Mouse (Mus musculus): ENCODE results near the gene Fyb2.

Fyb2 gene
- long read RNA-seq, experiment 1, result 0 reads
- long read RNA-seq, experiment 2, result 0 reads

DNA sequence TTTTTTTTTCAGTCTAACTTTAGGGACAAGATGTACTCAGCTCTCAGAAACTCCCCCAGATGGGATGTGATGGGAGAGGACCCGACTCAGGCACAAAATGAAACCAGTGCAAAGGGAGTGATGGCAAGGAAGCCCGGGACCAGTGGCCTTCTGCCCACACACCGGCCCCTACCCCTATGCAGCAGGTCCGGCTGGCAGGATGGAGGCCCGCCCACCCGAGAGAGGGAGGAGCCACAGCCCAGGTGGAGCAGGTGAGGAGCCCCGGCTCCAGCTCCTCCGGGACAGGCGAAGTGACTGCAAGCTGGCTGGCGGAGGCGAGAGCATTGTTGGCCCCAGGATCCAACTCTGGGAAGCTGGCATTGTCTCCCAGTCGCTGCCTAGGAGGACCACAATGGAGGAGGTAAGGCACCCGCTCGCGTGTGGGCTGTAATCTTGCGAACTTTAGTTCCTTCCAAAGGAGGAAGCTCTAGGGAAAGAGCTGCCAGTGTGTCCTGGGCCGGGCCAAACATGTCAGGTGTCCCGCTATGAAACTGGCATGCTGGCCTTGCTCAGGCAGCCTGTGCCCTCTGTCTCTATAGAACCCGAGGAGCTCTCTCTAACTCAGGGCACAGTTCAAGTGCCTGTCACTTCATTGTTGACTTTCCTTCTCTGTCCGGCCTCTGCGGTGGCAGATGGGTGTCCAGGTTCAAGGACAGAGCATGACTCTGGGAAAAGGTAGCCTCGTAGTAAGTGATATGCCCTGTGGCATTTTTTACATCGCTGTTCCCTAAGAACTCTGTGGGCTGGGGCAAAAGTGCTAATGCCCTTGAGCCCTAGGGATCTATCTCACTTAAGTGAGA is at the start of gene Fyb2:
Gene Fyb2, plus strand, starts transcription at position 166 of the 839 bp plus-strand sequence.
- intact Hi-C loops (cut with DNase I), result loop anchor here (5.0 to 10.0 kb wide), 3 partner anchors 44 to 1311 kb away; no protein-coding TSS in a partner anchor

DNA sequence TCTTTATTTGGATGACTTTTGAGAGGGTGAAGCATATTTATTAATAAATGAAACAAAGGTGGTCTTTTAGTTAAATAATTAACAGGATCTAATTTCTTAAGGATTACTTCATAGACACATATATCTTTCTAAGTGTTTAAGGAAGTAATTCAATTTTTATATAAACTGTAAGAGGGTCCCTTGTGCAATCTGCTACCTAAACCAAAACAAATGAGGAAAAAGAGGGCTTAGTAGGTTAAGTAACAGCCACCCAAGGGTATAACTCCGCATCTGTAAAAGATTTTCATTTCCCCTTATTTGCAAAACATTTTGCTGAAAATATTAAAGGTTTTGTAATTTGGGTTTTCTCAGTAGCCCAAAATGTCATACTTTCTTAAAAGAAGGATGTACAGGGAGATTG is 48.9 kb upstream of the Fyb2 start:
- intact Hi-C loops (cut with DNase I), result no loop called here

DNA sequence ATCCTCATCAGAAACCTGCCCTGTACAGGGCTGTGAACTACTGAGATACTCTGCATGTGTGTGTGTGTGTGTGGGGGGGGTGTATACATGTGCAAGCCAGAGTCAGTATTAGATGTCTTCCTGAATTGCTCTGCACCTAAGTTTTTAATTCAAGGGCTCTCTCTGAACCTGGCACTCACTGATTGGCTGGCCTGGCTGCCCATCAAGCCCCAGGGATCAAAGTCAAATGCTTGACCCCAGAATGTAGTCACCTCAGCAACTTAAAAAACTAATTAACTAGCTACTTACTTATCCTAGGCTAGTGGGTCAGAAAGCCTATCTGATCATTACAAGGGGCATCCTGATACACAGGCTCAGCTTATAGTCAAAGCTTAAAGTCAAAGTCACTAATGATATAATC is 43.7 kb upstream of the Fyb2 start:
- intact Hi-C loops (cut with DNase I), result no loop called here

DNA sequence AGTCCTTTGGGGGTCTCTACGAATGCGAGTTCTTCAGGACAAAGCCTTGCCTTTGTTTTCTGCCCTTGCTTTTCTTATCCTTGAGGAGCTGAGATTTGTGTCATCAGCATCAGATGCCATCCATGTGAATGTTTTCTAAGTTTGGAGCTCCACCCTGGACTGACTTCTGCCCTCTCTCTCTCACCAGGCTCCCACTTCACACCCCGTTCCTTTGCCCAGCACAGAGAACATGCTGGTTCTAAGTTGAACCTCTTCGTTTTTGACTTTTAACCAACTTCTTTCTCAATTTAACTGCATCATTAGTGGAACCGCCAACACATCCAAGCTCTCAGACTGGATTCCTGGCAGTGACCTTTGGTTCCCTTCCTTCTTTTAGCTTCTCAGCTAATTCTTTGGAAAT is 43.1 kb upstream of the Fyb2 start:
- intact Hi-C loops (cut with DNase I), result no loop called here

DNA sequence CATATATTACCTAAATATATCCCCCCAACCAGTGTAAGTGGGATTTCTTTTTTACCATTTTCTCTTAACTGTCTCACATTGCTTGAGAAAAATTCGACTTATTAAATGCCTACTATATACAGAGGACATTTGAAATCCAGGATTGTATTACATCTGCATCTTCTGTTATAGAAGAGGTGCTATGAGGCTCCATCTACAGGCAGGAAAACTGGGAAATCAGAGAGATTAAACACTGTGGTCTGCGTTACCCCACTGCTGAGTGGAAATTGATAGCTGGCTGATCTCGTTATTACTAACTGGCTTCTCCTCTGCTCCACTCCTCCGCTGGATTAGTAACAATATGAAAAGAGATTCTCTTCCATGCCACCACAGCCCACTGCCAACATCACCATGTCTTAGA is 37.4 kb upstream of the Fyb2 start:
- intact Hi-C loops (cut with DNase I), result no loop called here

DNA sequence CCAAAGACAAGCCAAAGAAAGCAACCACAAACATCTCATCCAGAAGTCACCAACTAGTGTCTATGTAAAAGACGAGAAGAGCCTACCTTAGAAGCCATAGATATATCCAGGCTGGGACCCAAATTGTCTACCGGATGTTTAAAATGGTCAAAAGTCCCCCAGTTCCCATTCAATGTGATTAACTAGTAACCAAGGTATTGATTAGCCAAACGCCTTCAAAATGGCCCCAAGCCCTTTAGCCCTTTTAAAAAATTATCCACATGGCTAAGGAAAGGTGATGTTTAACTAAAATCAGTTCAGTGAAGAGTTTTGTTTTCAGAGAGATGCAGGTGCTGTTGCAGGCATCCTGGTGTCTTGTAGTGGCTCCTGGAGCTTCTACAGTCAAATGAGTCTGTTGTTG is 36.9 kb upstream of the Fyb2 start, which contains the start of gene C8a:
Gene C8a, minus strand, starts transcription at position 76 of the 400 bp plus-strand sequence.
- intact Hi-C loops (cut with DNase I), result no loop called here

DNA sequence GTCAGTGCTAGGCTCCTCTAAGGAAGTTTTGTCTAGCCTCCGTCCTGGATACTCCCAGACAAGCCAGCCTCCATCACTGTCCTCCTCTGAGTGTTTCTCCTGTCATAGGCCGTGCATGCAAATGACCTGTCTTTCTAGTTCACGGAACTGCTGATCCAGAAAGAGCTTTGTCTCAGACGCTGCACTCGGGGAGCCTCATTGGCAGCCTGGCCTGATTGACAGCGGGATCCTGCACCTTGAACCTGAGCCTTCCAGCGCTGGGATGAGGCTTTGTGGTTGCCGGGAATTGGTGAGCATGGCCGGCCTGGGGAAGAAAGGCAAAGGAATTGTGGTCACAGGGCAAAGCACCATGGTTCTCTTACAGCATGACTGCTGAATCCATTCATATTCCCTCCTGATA is 25.8 kb upstream of the Fyb2 start:
- intact Hi-C loops (cut with DNase I), result no loop called here

DNA sequence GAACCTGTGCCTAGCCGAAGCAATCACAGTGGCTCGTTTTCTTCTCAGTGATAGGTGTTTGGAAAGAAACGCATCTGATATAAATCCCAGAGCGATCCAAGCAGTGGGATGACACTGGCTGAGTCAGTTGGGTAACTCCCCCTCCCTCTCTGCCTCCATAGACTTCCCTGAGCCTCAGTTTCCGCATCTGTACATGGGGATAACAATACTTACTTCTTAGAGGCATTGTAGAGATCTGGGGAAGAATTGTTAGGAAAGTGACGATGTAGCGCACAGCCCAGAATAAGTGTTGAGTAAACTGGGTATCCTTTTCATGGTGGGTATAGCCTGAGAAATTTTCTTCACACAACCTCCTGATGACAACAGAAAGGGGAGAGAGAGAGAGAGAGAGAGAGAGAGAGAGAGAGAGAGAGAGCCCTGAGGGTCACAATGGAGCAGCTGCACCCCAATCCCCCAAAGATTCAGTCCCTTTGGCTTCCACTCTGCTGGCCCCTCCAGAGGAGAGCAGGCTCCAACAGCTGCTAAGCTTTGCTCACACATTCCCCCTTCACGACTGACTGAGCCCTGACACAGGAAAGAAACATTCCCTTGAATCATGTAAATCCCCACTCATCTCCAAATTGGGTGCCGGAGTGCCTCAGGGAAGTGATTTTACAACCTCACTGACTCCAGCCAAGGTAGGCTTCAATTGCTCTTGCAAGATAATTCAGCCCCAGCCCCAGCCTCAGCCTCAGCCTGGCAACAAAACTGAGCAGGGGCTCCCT is 24.6 kb upstream of the Fyb2 start:
- intact Hi-C loops (cut with DNase I), result no loop called here

DNA sequence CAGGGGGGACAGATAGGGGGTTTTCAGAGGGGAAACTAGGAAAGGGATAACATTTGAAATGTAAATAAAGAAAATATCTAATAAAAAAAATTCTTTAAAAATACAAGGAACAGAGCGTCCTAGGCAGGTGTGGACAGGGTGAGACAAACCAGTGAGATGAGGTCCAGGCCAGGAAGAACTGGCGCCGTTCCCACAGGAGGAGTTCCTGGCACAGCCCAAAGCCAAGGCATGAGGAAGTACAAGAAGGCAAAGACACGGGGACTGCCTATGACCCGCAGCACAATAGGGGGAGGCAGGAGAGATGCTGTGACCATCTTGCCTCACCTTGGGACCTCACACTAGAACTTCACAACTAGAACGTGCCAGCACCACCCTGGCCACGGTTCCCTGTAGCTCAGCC is 21.5 kb upstream of the Fyb2 start:
- intact Hi-C loops (cut with DNase I), result loop anchor here (5.0 kb wide), 1 partner anchor 379 kb away; no protein-coding TSS in a partner anchor

DNA sequence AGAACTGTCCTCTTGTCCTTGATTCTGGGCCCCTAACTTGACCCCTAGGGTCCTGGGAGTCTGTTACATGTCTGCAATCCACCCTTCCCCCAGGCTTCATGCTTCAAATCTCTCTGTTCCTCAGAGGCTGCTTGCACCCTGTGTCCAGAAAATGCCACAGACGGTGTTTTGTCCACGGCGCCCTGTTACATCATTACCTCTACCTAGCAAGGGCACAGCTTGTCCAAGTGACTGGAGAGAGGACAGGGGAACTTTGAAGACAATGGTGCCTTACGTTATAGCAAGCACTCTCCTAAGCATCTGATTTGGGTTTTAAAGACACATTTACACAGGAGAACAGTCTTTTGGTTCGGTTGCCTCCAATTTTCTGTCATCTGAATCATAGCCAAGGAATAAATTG is 19.7 kb upstream of the Fyb2 start:
- intact Hi-C loops (cut with DNase I), result loop anchor here (5.0 kb wide), 1 partner anchor 381 kb away; no protein-coding TSS in a partner anchor

DNA sequence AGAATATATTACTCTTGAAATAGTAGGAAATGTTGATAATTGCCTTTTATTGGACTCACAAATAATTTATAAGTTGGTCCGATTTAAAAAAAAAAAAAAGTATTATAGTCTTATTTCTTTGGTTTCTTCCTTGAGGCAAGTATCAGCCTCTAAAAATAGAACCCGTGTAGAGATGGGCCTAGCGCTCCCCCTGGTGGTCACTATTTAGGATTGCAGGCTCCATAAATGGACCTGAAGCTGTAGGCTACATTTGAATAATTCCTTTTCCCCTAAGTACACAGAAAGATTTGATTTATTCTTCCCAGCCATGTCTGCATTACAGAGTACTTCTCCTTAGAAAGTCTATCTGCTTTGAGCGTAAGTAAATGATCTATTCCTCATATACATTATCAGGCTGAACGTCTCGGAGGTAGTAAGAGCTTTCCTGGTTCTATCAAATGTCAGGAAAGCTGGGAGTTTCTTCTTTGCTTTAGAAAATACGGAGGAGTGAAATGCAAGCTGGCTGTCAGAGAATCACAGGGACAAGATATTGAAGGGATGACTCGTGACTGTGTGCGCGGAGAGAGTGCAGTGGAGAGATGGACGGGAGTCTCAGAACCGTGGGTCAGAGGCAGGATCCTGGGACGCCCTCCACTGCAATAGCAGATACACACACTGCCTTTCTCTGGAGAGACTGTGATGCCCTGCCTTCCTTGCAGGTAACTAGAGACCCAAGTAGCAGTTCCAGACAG is 19.1 kb upstream of the Fyb2 start:
- intact Hi-C loops (cut with DNase I), result loop anchor here (2.0 to 5.0 kb wide), 3 partner anchors 169 to 382 kb away; no protein-coding TSS in a partner anchor

DNA sequence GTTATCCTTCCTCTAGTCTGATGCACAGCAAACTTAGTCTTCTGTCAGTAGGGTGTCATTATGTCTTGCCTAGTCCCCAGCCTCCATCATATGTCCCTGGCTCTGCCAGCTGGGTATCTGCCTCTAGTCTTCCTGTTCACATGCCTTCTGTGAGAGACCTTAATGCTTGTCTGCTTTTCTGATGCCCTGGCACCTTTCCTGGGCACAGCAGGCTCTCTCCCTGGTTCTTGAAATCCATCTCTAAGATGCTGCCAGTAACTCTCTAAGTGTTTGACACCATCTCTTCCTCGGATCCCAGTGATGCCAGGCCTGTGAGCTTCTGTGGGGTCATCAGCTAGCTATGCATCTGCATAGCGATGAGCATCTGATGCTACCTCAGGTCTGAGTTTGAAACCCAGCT is 10.4 kb upstream of the Fyb2 start:
- intact Hi-C loops (cut with DNase I), result no loop called here

DNA sequence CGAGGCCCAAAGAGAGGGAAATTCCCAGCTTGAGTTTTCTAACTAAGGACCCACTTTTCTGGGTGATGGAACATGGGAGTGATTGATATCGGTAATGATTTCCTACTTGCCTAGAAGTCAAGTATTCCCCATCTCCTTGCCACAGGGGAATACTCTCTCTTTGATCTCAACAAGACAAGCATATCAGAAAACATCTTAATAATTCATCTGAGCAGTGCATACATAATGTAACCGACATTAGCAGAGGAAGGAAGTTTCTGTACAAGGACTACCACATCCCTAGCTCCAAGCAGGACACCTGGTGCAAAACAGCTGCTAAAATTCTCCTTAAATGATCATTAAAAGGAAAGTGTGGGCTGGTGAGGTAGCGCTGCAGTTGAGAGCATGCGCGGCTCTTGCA is 8.2 kb upstream of the Fyb2 start:
- intact Hi-C loops (cut with DNase I), result no loop called here

DNA sequence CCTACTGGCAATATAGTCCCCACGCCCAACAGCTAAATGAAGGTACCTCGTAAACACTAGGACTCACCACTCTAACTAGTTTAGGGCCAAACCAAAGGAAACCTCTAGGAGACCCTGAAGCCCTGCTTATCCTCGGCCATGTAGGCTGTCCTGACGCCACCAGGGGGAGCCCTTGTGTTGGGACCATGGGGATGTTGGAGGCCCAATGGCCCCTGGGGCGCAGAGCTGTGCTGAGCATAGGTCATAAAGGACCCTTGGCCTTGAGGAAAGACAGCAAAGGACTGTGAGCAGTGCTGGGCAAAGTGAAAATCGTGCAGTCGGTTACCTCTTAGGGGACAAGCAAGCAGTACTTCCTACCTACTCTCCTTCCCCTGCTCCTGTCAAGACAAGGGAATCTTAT is 1.6 kb upstream of the Fyb2 start:
- intact Hi-C loops (cut with DNase I), result loop anchor here (2.0 to 10.0 kb wide), 4 partner anchors 46 to 1313 kb away; no protein-coding TSS in a partner anchor

DNA sequence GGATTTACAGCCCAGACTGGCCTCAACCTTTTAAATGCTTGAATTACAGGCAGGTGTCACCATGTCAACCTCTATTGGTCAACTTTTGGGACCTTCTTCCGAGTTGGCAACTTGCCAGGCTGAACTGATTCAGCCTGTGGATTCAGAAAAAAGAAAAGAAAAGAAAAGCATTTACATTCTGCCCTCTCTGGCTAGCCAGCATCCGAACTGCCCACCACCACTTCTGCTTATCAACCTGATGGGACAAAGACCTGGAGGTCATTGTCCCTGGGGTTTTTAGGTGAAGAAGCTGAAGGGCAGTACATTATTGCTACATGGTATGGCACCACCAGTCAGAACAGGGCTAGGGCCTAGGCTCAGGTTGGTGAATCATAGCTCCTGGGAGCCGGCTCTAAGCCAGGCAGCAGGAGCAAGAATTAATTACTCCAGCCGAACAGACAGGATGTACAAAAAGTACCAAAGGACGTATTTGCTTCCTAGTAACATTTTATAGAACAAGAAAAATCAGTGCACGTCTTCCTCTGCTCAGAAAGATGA is 1.5 kb downstream of the Fyb2 start:
- intact Hi-C loops (cut with DNase I), result loop anchor here (5.0 to 10.0 kb wide), 3 partner anchors 43 to 1310 kb away; no protein-coding TSS in a partner anchor

DNA sequence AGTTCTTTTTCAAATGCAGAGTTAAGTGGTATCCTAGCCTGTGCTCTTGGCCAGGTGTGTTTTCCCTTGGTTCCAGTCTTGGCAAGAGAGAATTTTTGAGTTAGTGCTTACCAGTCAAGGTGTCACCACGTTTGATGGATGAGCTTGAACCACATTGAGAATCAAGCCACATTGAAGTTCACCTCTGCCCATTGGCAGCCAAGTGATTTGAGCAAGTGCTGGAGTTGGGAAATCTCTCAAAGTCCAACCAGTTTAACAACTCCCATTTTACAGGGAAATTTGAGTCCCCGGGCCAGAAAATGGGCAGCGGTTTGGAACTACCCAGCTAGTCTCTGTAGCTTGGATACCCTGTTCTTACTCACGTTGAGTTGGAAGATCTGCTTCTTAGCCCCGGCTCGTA is 4.8 kb downstream of the Fyb2 start:
- intact Hi-C loops (cut with DNase I), result loop anchor here (10.0 kb wide), 1 partner anchor 1307 kb away; no protein-coding TSS in a partner anchor

DNA sequence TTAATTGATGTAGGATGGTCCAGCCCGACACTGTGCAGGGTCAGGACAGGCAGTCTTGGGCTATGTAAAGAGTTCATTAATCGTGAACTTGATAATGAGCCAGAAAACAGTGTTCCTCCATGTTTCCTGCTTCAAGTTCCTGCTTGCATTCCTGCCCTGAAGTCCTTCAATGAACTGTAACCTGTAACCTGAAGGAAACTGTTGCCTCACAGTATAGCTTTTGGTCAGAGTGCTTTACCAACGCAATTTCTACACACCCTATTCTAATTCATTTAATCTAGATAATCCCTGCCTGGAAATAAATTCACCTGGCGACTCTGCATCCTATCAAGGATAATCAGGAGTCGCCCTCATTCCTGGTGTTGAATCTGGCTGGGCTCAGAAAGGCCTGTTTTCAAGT is 12.1 kb downstream of the Fyb2 start:
- intact Hi-C loops (cut with DNase I), result no loop called here

DNA sequence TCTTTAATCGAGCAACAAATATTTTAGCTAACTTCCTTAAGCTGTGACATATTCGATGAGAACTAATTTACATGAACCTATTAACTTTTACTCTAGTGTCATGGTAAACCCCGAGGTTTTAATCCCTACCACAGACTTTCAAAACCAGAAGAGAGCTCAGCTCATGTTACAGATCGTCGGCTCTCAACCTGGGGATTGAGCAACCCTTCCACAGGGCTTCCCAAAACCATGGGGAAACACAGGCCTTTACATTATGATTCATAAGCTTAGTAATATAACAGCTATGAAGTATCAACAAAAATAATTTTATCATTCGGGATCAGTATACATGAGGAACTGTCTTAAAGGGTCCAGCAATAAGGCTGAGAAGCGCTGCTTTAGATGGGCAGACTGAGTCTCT is 15.9 kb downstream of the Fyb2 start:
- intact Hi-C loops (cut with DNase I), result no loop called here

DNA sequence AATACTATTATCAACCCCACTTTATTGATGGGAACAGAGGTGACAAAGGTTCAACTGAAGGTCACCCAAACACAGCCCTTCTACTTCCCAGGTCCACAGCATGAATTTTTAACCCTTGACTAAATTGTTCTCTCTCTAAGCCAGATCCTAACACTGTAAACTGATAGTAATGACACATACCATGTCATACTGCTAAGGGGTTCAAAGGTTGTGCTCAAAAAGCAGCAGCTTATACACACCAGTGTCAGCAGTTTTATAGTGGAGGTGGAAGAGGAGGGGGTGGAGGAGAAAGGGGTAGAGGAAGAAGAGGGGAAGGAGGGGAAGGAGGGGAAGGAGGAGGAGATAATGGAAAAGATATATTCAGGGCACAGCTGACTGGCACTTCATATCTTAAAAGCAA is 20.4 kb downstream of the Fyb2 start:
- intact Hi-C loops (cut with DNase I), result no loop called here

DNA sequence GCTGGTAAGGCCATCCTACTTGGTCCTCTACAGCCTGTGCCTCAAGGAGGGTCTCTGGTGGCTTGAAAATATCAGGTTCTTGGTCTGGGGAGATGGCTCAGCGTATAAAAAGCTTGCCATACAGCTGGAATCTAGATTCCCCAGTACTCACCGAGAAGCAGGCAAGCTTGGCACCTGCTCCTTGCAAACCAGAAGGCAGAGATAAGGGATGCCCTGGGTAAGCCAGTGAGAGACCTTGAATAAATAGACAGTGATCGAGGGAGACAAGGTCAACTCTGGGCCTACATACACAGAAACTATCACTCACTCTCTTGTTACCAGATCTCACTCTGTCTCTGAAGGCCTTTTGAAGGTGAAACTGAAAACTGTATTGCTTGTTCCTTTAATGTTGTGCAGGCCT is 21.7 kb downstream of the Fyb2 start:
- intact Hi-C loops (cut with DNase I), result no loop called here

DNA sequence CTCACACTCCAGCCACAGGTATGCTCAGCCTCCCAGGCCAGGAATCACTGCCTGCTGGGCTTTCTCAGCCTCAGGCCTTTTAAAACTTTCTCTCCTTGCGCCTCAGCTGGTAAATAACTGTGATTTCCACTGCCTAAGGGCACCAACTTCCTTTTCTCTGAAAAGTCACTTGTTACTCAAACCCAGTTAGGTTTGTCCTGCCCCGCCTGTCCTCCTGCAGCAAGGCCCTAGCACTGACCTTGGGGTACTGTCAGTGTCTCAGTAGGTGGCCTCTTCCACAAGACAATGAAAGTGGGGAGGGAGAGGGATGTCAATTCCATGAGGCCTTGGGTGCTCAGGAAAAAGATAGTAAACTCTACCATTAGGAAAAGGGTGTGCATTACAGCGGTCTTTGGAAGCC is 22.2 kb downstream of the Fyb2 start:
- intact Hi-C loops (cut with DNase I), result no loop called here
